Mouse (Mus musculus) spleen, adult 18-20 months (tissue): ENCODE data around the gene Ppm1l.

Experiments used
- DNase-seq, 2 experiments: peaks; one replicate each; pipeline ENCODE4 v3.0.0; 2022; ENCODE audit warnings: mixed read lengths in 2 of 2

Gene Ppm1l

GRCm38 (mm10) chr3:69340486-69340885 lies 23.8 kb downstream of the Ppm1l start:
- no peak for DNase-seq

- DNase-seq = no peak
These were observed 24.3 kb downstream of the Ppm1l start for GRCm38 (mm10) chr3:69340971-69341370.

GRCm38 (mm10) chr3:69341514-69341913 lies 24.9 kb downstream of the Ppm1l start:
- DNase-seq = no peak

GRCm38 (mm10) chr3:69342247-69342921 lies 25.7 kb downstream of the Ppm1l start:
- no peak for DNase-seq

GRCm38 (mm10) chr3:69343124-69343523 lies 26.5 kb downstream of the Ppm1l start:
- DNase-seq = no peak

- DNase-seq = no peak
These were observed 29.9 kb downstream of the Ppm1l start for GRCm38 (mm10) chr3:69346514-69346913.

- no peak for DNase-seq
These were observed 31.7 kb downstream of the Ppm1l start for GRCm38 (mm10) chr3:69348197-69348920.

- DNase-seq = no peak
These were observed 32.2 kb downstream of the Ppm1l start for GRCm38 (mm10) chr3:69348921-69349237.

- DNase-seq = no peak
These were observed 33.3 kb downstream of the Ppm1l start for GRCm38 (mm10) chr3:69349973-69350372.

- no peak for DNase-seq
These were observed 35.5 kb downstream of the Ppm1l start for GRCm38 (mm10) chr3:69352194-69352593.

GRCm38 (mm10) chr3:69354681-69355080 lies 38.0 kb downstream of the Ppm1l start:
- DNase-seq = no peak

- no peak for DNase-seq
These were observed 39.5 kb downstream of the Ppm1l start for GRCm38 (mm10) chr3:69356078-69356665.

- no peak for DNase-seq
These were observed 40.1 kb downstream of the Ppm1l start for GRCm38 (mm10) chr3:69356781-69357180.

GRCm38 (mm10) chr3:69357897-69358619 lies 41.4 kb downstream of the Ppm1l start:
- DNase-seq = no peak

GRCm38 (mm10) chr3:69358620-69358964 lies 41.9 kb downstream of the Ppm1l start:
- no peak for DNase-seq

GRCm38 (mm10) chr3:69360263-69360895 lies 43.7 kb downstream of the Ppm1l start:
- no peak for DNase-seq

GRCm38 (mm10) chr3:69361487-69362349 lies 45.1 kb downstream of the Ppm1l start:
- DNase-seq = no peak

- DNase-seq = no peak
These were observed 45.7 kb downstream of the Ppm1l start for GRCm38 (mm10) chr3:69362350-69362790.

GRCm38 (mm10) chr3:69362906-69363305 lies 46.2 kb downstream of the Ppm1l start:
- DNase-seq = no peak

- DNase-seq = no peak
These were observed 47.5 kb downstream of the Ppm1l start for GRCm38 (mm10) chr3:69364151-69364550.

- no peak for DNase-seq
These were observed 51.3 kb downstream of the Ppm1l start for GRCm38 (mm10) chr3:69367916-69368315.

- no peak for DNase-seq
These were observed 56.1 kb downstream of the Ppm1l start for GRCm38 (mm10) chr3:69372731-69373130.
